Mouse (Mus musculus) lung, postnatal 14 days (tissue): ENCODE measurements around the gene Blm.

Source experiments
- DNase-seq: peaks from one replicate; pipeline ENCODE4 v3.0.0; 2021

The Blm gene

GRCm38 (mm10) chr7:80436571-80436970, 98.3 kb downstream of the Blm start:
- DNase-seq = no peak

GRCm38 (mm10) chr7:80435594-80435993, 99.3 kb downstream of the Blm start:
- no peak for DNase-seq

GRCm38 (mm10) chr7:80429661-80430060, 105.3 kb downstream of the Blm start:
- DNase-seq = no peak

- no peak for DNase-seq
These were observed 107.2 kb downstream of the Blm start for GRCm38 (mm10) chr7:80427730-80428129.

DNA sequence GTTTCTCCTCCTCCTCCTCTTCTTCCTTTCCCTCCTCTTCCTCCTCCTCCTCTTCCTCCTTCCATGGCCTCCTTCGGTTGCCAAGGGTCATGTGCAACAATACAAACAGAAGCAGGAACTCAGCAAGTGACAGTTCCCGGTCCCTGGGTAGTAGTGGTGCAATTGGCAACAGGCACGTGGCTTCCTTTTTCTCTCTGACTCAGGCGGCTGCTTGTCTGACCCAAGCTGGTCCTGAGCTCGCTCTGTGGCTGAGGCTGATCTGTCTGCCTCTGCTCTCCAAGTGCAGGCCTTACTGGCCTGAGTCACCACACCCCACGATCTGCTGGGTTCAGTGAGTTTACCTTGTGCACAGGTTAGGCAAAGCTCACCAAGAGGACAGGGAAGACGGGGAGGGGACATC, 108.6 kb downstream of the Blm start:
- no peak for DNase-seq

DNA sequence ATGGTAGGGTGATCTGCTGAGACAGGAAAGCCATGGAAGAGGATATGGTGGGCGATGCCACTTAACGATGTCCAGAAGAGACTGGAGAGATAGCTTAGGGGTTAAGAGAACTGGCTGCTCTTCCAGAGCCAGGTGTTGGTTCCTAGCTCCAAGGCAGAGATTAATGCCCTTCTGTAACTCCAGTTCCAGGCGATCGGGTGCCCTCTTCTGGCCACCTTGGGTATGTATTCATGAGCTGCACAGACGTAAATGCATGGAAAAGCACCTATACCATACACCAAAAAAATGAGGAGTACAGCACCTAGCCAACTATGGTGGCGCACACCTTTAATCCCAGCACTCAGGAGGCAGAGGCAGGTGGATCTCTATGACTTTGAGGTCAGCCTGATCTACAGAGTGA, 110.2 kb downstream of the Blm start:
- DNase-seq = no peak

DNA sequence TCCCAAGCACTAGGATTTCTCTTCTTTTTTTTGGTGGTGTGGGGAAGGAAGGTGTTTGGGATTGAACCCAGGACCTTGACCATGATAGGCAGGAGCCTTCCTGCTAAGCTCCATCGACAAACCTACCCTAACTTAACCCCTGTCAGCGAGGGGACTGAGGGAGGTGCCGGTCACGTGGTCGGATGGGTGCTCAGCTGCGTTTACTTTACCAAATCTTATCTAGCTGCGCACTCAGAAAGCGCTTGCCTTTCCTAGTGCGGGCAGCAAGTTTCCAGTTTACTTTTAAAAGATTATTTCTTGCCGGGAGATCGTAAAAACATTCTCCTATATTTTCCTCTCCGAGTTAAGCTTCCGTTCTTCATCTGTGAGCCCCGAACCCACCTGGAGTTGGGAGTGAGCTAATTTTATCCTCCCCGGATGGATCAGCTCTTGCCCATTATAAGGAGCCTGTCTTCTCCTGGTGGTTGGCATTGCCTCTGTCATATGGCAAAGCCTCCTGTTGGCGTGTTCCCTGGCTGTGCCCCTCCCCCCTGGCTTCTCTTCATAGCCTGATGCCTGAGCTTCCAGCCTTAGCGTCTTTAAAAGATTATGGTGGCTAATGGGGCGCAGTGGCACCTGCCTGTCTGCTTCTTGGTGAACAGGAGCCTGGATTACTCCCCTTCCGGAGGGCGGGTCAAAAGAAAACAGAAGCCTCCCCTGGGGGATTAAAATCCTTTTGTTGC, 112.0 kb downstream of the Blm start:
- no peak for DNase-seq

- DNase-seq = no peak
These were observed 113.3 kb downstream of the Blm start for GRCm38 (mm10) chr7:80421576-80421975.

GRCm38 (mm10) chr7:80420586-80420985, 114.3 kb downstream of the Blm start:
- DNase-seq = no peak

GRCm38 (mm10) chr7:80419278-80419677, 115.6 kb downstream of the Blm start:
- no peak for DNase-seq

DNA sequence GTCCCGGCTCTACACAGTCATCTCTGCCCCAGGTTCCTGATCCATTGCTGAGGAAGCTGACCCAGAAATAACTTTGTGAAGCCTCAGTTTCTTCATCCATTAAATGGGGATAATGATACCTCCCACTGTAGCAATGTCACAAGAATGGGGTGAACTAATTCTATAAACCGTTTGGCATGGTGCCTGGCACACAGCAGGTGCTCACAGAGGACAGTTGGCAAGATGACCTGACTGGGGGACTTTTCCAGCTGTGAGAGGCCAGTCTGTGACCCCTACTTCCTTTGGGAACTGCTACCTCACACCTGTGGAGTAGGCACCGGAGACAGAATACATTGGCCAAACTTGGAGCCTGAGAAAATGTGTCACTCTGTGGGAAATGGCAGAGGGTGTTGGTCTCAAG, 116.9 kb downstream of the Blm start:
- no peak for DNase-seq

DNA sequence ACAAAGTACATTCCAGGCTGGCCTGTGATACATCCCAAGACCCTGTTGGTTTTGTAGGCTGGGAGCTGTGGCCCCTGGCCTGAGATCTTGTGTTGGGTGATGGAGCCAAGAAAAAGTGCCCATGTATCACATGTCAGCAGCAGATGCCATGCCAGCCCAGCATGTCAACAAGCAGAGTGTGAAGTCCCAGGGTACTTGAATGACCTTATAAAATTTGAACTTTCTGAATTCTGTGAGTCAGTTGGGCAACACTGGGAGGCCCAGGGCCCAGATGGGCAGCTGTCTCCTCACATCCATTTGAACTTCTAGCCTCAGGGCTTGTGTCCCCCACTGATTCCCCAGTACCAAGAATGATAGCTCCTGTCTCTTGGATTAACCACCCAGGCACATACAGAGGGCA, 117.3 kb downstream of the Blm start:
- DNase-seq = no peak

DNA sequence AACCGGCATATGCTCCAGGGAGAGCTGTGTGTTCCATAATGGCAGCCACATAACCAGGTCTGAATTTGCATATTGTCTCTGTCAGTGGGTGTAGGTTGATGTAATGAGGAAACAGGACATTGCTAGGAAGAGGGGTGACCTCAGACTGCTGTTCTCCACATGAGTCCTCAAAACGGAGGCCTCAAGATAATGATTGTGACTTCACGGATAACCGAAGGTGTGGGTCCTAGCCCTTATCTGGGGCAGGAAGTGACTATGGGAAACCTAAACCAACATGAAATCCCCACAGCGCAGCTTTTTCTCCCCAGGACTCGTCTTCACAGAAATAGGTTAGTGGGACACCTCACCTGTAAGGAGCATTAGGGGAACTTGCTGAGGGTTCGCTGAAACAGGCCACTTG, 118.0 kb downstream of the Blm start:
- DNase-seq = no peak

DNA sequence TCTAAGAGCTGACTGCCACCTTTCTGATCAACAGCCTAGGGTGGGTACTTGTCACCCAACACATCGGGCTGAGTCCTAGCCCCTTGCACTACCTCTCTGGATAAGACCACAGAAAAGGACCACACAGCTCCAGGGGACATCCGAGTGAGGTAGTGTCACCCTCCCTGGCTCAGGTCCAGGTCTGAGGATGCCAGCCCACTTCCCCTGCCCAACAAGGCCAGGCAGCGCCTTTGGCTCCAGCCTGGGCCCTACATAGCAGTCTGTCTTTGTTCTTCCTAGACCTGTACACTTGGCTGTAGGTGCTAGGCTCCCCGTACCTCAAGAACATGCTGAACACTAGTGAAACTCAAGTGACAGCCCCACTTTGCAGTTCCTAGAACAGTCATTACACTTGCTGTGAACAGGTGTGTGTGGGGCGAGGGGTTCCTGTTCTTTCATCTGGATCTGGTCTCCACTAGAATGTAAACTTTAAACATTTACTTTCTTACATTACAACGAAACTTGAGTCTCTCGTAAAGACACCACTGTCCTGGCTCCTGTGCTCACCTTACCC, 120.5 kb downstream of the Blm start:
- DNase-seq = no peak

- no peak for DNase-seq
These were observed 121.2 kb downstream of the Blm start for GRCm38 (mm10) chr7:80413512-80414302.

GRCm38 (mm10) chr7:80412781-80413180, 122.1 kb downstream of the Blm start:
- DNase-seq = no peak

DNA sequence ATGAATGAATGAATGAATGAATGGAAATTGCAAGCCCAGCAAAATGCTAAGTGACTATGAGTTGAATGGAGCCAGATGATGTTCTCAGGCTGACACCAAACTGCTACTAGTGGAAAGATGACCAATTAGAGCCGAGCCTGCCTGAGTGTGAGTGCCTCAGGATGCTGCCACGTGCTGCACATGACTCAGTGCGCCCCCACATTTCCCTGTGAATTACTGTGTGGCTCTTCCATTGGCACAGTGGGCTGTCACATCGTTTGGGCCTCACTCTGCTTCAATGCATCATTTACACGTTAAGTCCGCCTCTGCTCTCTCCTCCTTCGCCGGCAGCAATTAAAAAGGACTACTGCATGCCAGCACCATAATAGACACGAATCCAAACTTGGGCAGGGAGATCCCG, 122.6 kb downstream of the Blm start:
- no peak for DNase-seq

DNA sequence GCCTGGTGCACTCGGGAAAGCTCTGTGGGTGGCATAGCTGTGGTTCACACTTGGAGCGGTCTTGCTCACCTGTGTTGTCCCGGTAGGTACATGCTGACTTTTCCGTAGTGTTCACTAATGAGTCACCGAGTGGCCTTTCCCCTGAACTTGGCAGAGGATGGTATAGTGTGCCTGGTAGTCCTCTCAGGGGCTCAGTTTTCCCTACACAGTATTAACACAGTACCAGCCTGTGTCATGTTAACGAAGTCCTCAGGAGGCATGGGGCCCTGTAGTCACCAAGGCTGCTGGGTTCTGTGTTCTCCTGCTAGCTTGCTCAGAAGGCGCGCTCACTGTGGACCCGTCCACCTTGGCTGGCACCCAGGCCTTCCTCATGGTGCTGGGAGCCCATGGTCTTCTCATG, 124.5 kb downstream of the Blm start:
- DNase-seq = no peak

DNA sequence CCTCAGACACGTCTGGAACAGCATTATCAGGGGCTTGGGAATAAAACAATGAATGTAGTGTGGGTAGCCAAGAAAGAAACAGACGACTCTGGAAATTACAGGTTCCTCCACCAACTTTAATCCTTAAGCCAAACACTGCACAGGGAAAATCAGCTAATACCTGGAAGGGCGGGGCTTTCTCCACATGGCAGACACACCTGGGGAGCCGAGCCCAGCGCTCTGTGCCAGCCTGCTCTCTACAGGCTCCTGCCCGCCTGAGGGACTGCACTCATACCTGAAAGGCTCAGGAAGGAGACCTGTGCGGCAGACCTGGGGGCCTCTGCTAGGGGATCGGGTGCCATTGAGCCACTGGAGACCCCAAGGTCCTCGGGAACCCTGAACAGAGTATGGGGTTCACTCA, 127.2 kb downstream of the Blm start:
- no peak for DNase-seq

- DNase-seq = no peak
These were observed 128.7 kb downstream of the Blm start for GRCm38 (mm10) chr7:80406186-80406585.

DNA sequence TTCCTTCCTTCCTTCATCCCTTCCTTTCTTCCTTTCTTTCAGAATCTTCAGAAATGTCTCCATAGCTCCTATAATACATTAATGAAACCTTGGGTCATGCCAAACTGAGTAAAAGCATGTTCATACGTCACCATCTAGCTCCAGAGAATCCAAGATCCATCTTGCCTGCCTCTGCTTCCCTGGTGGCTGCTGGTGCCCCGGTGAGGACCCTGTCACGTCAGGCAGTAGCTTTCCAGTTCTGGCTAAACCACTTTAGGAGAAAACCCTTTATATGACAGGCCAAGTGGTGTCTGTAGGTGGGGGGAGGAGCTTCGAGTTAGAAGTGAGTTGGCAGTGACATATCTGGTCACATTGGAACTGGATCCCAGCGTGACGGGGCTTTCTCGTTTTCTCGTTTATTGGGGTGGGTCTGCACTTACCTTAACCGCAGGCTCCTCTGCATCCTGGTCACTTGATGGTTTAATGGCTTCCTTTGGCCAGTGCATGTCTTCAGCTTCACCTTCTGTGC, 129.7 kb downstream of the Blm start, which contains the start of gene Furin:
Gene Furin, minus strand, starts transcription at position 249 of the 508 bp plus-strand sequence.
- no peak for DNase-seq
